Mouse (Mus musculus): ENCODE results near the gene Fads2. TPM values are rescaled to one million over a fixed set of nuclear protein-coding genes. Genes with fewer than 3 reads are reported as not detected.
"Not testable (repeated sequence)": the region's sequence is repeated elsewhere in the genome, so short reads cannot be mapped to it uniquely, and the experiment has no call there.

Gene Fads2
- polyA plus RNA-seq, 1 experiment = 157 TPM

GRCm38 (mm10) chr19:10139736-10140135, 38.2 kb upstream of the Fads2 start:
- Histone ChIP-seq H3K27me3 (ENCODE audit: control insufficient read depth, insufficient read depth, insufficient read length) (no peaks in the 10 kb centered on the region), H3K36me3 (ENCODE audit: control insufficient read depth, insufficient read depth) (no peaks in the 10 kb centered on the region), H3K4me3 (no peak overlapping the region), H3K4me2 (ENCODE audit: low read depth) (no peak overlapping the region), H3K79me2 (ENCODE audit: control insufficient read depth, insufficient read depth) (no peaks in the 10 kb centered on the region), H3ac (ENCODE audit: control insufficient read depth, insufficient read length) (no peak overlapping the region)
- TF ChIP-seq USF1 (IDR thresholded peaks at IDR 0.05; ENCODE audit: low read depth) (no peak), MAX (IDR thresholded peaks at IDR 0.05; ENCODE audit: low read depth) (no peak), POLR2AphosphoS2 (IDR thresholded peaks at IDR 0.05; ENCODE audit: insufficient read length, low read depth) (no peak), E2F4 (IDR thresholded peaks at IDR 0.05; ENCODE audit: insufficient read depth) (no peak), REST (IDR thresholded peaks at IDR 0.05; ENCODE audit: insufficient read depth, insufficient read length) (no peak), TCF3 (IDR thresholded peaks at IDR 0.05; ENCODE audit: insufficient read length, low read depth) (no peak), MYOG (IDR thresholded peaks at IDR 0.05; ENCODE audit: control insufficient read depth in 1 of 3, insufficient read depth in 1 of 3, insufficient read length in 2 of 3, low read depth in 2 of 3) (no peak), TCF12 (IDR thresholded peaks at IDR 0.05; ENCODE audit: insufficient read depth, poor library complexity, severe bottlenecking) (no peak), POLR2A (IDR thresholded peaks at IDR 0.05; ENCODE audit: insufficient read length, low read depth) (no peak)

GRCm38 (mm10) chr19:10137423-10137822, 35.9 kb upstream of the Fads2 start:
- H3K79me2 ChIP-seq (ENCODE audit: control insufficient read depth, insufficient read depth) = no peaks in the 10 kb centered on the region
- H3K4me3 ChIP-seq = no peak overlapping the region
- TF ChIP-seq CEBPB (IDR thresholded peaks at IDR 0.05; ENCODE audit: insufficient read depth, poor library complexity, severe bottlenecking) (0 out of 2 replicates have a peak, but pooled peaks have one; percentile 39), TCF3 (IDR thresholded peaks at IDR 0.05; ENCODE audit: insufficient read length, low read depth) (no peak)
- H3K36me3 ChIP-seq (ENCODE audit: control insufficient read depth, insufficient read depth) = no peaks in the 10 kb centered on the region
- no peak overlapping the region for H3ac ChIP-seq (ENCODE audit: control insufficient read depth, insufficient read length)
- no peaks in the 10 kb centered on the region for H3K27me3 ChIP-seq (ENCODE audit: control insufficient read depth, insufficient read depth, insufficient read length)
- peak overlapping the region; percentile 16 for H3K4me2 ChIP-seq (ENCODE audit: low read depth)

- no peak overlapping the region for H3K4me3 ChIP-seq
- H3K36me3 ChIP-seq (ENCODE audit: control insufficient read depth, insufficient read depth) = no peaks in the 10 kb centered on the region
- H3K27me3 ChIP-seq (ENCODE audit: control insufficient read depth, insufficient read depth, insufficient read length) = no peaks in the 10 kb centered on the region
- H3K79me2 ChIP-seq (ENCODE audit: control insufficient read depth, insufficient read depth) = no peaks in the 10 kb centered on the region
- H3ac ChIP-seq (ENCODE audit: control insufficient read depth, insufficient read length) = no peak overlapping the region
- peak overlapping the region; percentile 52 for H3K4me2 ChIP-seq (ENCODE audit: low read depth)
- no peak for TF ChIP-seq USF1 (IDR thresholded peaks at IDR 0.05; ENCODE audit: low read depth)
- no peak for TF ChIP-seq REST (IDR thresholded peaks at IDR 0.05; ENCODE audit: insufficient read depth, insufficient read length)
- TF ChIP-seq SRF (IDR thresholded peaks at IDR 0.05; ENCODE audit: control insufficient read depth, insufficient read length, low read depth) = peak; percentile 92
- TF ChIP-seq TCF12 (IDR thresholded peaks at IDR 0.05; ENCODE audit: insufficient read depth, poor library complexity, severe bottlenecking) = peak; percentile 15
- TF ChIP-seq MYOG (IDR thresholded peaks at IDR 0.05; ENCODE audit: control insufficient read depth in 1 of 3, insufficient read depth in 1 of 3, insufficient read length in 2 of 3, low read depth in 2 of 3) = no peak
- no peak for TF ChIP-seq E2F4 (IDR thresholded peaks at IDR 0.05; ENCODE audit: insufficient read depth)
- TF ChIP-seq MAX (IDR thresholded peaks at IDR 0.05; ENCODE audit: low read depth) = no peak
- TF ChIP-seq POLR2A (IDR thresholded peaks at IDR 0.05; ENCODE audit: insufficient read length, low read depth) = no peak
- TF ChIP-seq POLR2AphosphoS2 (IDR thresholded peaks at IDR 0.05; ENCODE audit: insufficient read length, low read depth) = no peak
- no peak for TF ChIP-seq CEBPB (IDR thresholded peaks at IDR 0.05; ENCODE audit: insufficient read depth, poor library complexity, severe bottlenecking)
- TF ChIP-seq TCF3 (IDR thresholded peaks at IDR 0.05; ENCODE audit: insufficient read length, low read depth) = no peak
- TF ChIP-seq MYOD1 (IDR thresholded peaks at IDR 0.05; ENCODE audit: control insufficient read depth in 1 of 3, insufficient read length in 2 of 3, low read depth in 2 of 3) = peak in 2 of 3 experiments; percentile 38 to 64
Measured at GRCm38 (mm10) chr19:10134692-10135091, 33.1 kb upstream of the Fads2 start.

- H3ac ChIP-seq (ENCODE audit: control insufficient read depth, insufficient read length); H3K27me3 ChIP-seq (ENCODE audit: control insufficient read depth, insufficient read depth, insufficient read length); H3K36me3 ChIP-seq (ENCODE audit: control insufficient read depth, insufficient read depth); H3K79me2 ChIP-seq (ENCODE audit: control insufficient read depth, insufficient read depth); H3K4me3 ChIP-seq; H3K4me2 ChIP-seq (ENCODE audit: low read depth): not testable (repeated sequence)
Measured at GRCm38 (mm10) chr19:10129547-10129946, 28.0 kb upstream of the Fads2 start.

- peaks cover 16% of the 10 kb centered on the region for H3K27me3 ChIP-seq (ENCODE audit: control insufficient read depth, insufficient read depth, insufficient read length)
- no peaks in the 10 kb centered on the region for H3K36me3 ChIP-seq (ENCODE audit: control insufficient read depth, insufficient read depth)
- no peak overlapping the region for H3K4me3 ChIP-seq
- no peak for TF ChIP-seq REST (IDR thresholded peaks at IDR 0.05; ENCODE audit: insufficient read depth, insufficient read length)
- no peak for TF ChIP-seq MYOD1 (IDR thresholded peaks at IDR 0.05; ENCODE audit: control insufficient read depth in 1 of 3, insufficient read length in 2 of 3, low read depth in 2 of 3)
- no peak for TF ChIP-seq MYOG (IDR thresholded peaks at IDR 0.05; ENCODE audit: control insufficient read depth in 1 of 3, insufficient read depth in 1 of 3, insufficient read length in 2 of 3, low read depth in 2 of 3)
- TF ChIP-seq USF1 (IDR thresholded peaks at IDR 0.05; ENCODE audit: low read depth) = no peak
- no peak for TF ChIP-seq CEBPB (IDR thresholded peaks at IDR 0.05; ENCODE audit: insufficient read depth, poor library complexity, severe bottlenecking)
- no peak for TF ChIP-seq MAX (IDR thresholded peaks at IDR 0.05; ENCODE audit: low read depth)
- TF ChIP-seq TCF12 (IDR thresholded peaks at IDR 0.05; ENCODE audit: insufficient read depth, poor library complexity, severe bottlenecking) = no peak
- no peak for TF ChIP-seq E2F4 (IDR thresholded peaks at IDR 0.05; ENCODE audit: insufficient read depth)
- TF ChIP-seq TCF3 (IDR thresholded peaks at IDR 0.05; ENCODE audit: insufficient read length, low read depth) = no peak
- TF ChIP-seq SRF (IDR thresholded peaks at IDR 0.05; ENCODE audit: control insufficient read depth, insufficient read length, low read depth) = no peak
- TF ChIP-seq POLR2A (IDR thresholded peaks at IDR 0.05; ENCODE audit: insufficient read length, low read depth) = no peak
- TF ChIP-seq POLR2AphosphoS2 (IDR thresholded peaks at IDR 0.05; ENCODE audit: insufficient read length, low read depth) = no peak
- no peak overlapping the region for H3K4me2 ChIP-seq (ENCODE audit: low read depth)
- no peaks in the 10 kb centered on the region for H3K79me2 ChIP-seq (ENCODE audit: control insufficient read depth, insufficient read depth)
- no peak overlapping the region for H3ac ChIP-seq (ENCODE audit: control insufficient read depth, insufficient read length)
Measured at GRCm38 (mm10) chr19:10126479-10127250, 25.1 kb upstream of the Fads2 start.
